Mouse (Mus musculus): Measurements from ENCODE around the gene Tcf7l1.
A peak's percentile ranks its signal among the peaks of the same experiment; 100 is the strongest.

Tcf7l1 gene

DNA sequence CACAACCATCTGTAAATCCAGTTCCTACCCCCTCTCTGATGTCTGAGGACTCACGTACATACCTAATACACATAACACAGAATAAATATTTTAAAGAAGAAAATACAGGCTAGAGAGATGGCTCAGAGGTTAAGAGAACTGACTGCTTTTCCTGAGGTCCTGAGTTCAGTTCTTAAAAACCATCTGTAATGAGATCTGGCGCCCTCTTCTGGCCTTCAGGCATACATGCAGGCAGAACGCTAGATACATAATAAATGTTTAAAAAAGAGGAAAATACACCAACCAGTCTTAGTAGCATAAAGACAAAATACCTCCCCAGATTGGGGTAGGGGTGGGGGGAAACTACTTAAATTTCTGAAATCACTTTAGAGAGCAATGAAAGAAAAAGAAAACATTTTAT is 131.0 kb downstream of the Tcf7l1 start:
- no peak for DNase-seq

- no peak for DNase-seq
Observed at GRCm38 (mm10) chr6:72656053-72656442, 133.0 kb downstream of the Tcf7l1 start.

DNA sequence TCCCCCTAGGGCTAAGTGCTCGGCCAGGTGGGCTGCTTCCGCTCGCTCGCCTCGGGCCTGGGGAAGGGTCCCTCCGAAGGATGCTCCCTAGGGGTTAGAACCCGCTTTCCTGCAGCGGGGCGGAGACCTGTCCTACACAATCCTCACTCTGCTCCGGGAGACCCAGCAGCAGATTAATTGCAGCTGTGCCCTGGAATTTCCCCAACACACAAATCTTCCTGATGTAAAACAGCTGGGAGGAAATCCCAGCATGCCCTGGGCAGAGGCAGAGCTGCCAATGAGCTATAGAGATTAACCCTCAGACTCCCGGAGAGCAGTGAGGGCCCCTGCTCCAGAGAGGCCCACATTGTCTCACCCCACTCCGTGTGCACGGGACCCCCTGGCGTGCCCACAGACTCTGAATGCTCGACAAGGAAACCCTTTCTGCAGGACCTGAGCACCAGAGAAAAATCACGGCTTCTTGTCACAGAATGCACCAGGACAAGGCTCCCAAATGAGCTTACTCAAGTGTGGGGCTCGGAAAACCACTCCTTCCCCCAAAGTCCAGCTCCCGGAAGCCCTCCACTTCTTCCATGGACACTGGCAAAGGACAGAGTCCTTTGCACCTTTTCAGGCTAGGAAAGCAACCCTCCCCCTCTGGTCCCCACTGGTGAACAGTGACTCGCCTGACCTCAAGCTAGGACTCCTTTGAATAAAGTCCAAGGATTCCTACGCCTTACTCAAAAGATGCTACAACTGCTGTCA is 133.6 kb downstream of the Tcf7l1 start:
- DNase-seq: peak; percentile 80

- DNase-seq: no peak
Observed at GRCm38 (mm10) chr6:72654355-72654754, 134.7 kb downstream of the Tcf7l1 start.

DNA sequence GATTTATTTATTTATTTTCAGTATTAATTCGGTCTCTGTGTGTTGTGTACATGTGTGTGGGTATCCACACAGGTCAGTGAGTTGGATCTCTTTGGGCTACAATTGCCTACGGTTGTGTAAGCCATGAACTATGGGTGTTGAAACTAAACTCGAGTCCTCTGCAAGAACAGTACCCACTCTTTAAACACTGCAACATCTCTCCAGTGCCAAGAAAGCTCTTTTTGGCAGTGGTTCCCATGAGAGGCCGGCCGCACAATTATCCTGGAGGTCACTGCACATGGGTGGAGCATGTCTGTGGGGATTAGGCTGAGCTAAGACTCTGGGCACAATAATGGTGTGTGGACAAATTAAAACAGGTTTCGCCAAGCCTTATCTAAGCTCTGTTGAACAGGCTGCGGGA is 135.6 kb downstream of the Tcf7l1 start:
- peak; percentile 65 for DNase-seq

- no peak for DNase-seq
Observed at GRCm38 (mm10) chr6:72650338-72650851, 138.7 kb downstream of the Tcf7l1 start.

DNA sequence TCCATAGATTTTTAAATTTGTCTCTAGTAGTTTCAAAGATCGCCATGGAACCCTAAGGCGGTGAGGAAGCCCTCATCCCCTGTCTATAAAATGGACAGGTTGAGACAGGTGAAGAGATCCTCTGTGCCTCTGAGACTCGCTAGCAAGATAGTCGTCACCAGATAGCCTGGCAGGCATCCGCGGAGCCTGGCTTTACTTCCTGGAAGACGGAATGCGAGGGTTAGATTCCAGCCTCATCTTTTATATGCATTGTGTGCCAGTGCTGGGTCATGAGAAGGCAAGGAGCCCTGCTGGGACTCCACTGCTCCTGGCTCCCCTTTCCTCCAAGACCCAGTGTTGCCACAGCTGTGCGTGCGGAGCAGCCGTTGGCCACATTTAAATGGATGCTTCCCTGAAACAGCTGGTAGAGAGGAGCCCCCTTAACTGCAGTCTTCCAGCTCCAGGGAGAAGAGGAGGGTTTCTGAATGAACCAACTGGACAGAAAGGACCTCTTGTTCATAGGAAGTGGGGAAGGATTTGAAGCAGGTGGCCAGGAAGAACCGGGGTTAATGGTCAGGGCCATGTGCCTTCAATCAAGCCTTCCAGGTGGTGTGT is 141.0 kb downstream of the Tcf7l1 start:
- no peak for DNase-seq

GRCm38 (mm10) chr6:72647383-72647820 is 141.7 kb downstream of the Tcf7l1 start:
- peak; percentile 81 for DNase-seq

DNA sequence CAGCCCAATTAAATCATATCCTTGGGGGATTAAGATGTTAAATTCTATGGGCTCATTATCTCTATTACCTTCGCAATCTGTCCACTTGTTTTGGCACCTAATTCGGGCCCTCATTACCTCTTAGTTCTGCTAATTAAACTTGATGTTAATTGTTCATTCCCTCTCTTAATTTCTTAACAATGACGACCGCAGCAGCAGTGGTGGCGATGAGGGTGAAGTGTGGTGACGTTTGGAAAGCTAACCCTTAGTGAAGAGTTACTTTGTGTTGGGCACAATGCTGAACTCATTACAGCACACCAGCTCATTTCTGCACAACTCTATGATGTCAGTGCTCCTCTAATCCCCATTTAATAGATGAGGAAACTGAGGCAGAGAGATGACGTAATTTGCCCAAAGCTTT is 143.7 kb downstream of the Tcf7l1 start:
- no peak for DNase-seq

DNA sequence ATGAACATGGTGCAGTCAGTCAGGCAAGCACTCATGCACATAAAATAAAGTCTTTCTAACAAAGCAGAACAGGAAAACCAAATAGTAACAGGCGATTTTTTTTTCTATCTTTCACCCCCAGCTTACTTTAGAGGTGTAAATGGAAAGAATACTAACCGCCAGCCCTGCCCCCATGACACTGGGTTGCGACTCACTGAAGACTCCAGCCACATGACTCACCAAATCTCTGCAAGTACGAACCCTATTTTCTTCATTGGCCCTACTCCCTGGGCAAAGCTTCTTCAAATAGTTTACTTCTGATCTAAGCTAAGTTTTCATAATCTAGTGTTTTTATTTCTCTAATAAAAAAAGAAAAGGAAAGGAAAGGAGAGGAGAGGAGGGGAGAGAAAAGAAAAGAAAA is 144.5 kb downstream of the Tcf7l1 start:
- no peak for DNase-seq

DNA sequence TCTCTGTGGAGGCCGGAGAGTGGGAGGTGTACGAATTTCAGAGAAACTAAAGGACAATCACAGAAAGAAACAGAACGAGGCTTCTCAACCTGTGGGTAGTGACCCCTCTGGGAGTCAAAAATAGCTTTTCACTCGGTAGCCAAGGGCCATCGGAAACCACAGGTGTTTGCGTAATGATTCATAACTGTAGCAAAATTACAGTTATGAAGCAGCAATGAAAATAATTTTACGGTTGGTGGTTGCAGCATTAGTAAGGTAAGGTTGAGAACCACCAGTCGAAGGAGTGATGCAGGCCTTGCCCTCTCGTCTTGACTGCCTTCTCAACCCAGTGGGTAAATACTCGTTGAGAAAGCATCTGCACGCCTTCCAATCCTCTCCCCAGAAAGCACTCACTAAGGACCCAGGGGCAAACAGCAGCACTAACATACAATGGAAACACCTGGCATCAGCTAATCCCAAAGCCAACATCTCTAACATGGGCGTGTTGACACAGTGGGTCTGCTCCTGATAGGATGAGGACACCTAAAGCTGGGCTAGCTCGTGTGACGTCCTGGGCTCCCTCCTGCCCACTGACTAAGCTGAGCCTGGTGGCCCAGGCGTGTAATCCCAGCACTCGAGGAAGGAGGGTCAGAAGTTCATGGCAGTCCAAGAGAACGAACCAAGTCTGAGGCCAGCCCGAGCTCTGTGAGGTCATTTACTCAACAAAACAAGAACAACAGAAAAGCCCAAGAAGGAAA is 147.7 kb downstream of the Tcf7l1 start:
- DNase-seq: no peak

- DNase-seq: peak; percentile 56
Observed at GRCm38 (mm10) chr6:72636940-72637339, 152.1 kb downstream of the Tcf7l1 start.

- DNase-seq: peak; percentile 87
Observed at GRCm38 (mm10) chr6:72635760-72636431, 153.2 kb downstream of the Tcf7l1 start.

- no peak for DNase-seq
Observed at GRCm38 (mm10) chr6:72634311-72634710, 154.7 kb downstream of the Tcf7l1 start.

- DNase-seq: no peak
Observed at GRCm38 (mm10) chr6:72631700-72632099, 157.4 kb downstream of the Tcf7l1 start.

GRCm38 (mm10) chr6:72630961-72631360 is 158.1 kb downstream of the Tcf7l1 start:
- DNase-seq: no peak

DNA sequence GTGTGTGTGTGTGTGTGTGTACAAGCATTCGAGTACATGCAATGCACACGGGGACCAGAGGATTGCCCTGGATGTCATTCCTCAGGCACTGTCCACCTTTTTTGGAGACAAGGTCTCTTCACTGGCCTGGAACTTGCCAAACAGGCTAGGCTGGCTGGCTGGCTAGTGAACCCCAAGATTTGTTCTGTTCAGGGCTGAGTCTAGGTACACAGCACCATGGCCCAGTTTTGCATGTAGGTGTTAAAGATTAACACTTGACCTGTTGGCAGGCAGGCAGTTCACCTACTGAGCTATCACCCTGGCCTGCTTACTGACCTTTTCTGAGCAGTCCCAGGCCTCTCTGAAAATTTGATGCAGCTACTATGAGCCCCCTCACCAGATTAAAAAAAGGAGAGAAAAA is 158.7 kb downstream of the Tcf7l1 start:
- DNase-seq: peak; percentile 85

- DNase-seq: peak; percentile 42
Observed at GRCm38 (mm10) chr6:72627276-72627675, 161.8 kb downstream of the Tcf7l1 start.

DNA sequence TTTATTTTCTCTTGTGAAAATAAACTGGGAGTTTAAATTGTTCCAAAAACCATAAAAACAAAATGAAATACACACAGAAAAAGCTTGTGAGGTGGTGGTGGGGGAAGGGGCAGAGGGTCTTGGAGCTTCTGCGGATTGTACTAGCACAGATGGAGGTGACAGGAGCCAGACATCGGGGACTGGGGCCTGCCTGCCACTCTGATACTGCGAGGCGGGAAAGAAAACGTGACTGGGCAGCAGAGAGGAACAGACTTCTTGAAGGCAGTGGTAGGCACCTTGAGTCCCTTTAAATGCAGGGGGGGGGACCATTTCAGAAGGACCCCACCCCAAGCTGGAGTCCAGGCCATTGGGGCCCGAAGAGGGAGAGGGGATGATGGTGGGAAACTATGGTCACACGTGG is 162.7 kb downstream of the Tcf7l1 start:
- no peak for DNase-seq

GRCm38 (mm10) chr6:72623661-72624402 is 165.2 kb downstream of the Tcf7l1 start:
- peak; percentile 74 for DNase-seq

DNA sequence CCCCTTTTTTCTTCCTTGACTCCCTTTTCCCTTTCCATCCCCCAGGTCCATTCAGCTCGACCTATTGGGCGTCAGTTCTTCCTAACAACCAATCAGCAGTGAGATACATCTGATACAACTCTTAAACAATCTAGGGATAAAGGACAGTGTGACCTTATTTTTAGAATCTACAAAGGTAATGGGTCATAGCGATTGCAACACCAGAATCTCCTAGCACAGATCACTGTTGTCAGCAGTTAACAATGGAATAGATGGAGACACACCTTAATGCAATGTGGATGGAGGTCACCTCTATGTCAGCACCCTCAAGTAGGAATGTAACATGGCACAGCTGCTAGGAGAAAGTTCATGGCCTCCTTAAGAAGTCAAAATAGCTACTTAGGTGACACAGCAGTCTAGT is 166.1 kb downstream of the Tcf7l1 start:
- no peak for DNase-seq

DNA sequence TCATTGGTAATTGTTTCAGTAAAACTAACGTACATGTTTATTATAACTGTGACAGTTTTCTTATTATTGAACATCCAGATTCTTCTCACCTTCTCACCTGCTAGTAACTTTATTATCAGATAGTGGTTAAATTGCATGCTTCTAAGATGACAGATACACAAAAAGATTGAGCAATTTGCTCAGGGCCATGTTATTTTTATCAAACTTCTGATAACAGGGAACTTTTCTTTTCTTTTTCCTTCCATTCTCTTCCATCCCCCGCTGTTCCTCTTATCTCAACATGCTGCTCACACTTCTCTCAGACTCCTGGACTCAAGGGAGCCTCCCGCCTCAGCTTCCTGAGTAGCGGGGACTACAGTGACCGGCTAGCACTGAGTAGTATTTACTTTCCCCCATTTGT is 168.1 kb downstream of the Tcf7l1 start:
- DNase-seq: no peak

Measured in kidney, adult 9 months (tissue).